8 mouse cellular contexts compared by ENCODE assay signal in the genomic region with DNA sequence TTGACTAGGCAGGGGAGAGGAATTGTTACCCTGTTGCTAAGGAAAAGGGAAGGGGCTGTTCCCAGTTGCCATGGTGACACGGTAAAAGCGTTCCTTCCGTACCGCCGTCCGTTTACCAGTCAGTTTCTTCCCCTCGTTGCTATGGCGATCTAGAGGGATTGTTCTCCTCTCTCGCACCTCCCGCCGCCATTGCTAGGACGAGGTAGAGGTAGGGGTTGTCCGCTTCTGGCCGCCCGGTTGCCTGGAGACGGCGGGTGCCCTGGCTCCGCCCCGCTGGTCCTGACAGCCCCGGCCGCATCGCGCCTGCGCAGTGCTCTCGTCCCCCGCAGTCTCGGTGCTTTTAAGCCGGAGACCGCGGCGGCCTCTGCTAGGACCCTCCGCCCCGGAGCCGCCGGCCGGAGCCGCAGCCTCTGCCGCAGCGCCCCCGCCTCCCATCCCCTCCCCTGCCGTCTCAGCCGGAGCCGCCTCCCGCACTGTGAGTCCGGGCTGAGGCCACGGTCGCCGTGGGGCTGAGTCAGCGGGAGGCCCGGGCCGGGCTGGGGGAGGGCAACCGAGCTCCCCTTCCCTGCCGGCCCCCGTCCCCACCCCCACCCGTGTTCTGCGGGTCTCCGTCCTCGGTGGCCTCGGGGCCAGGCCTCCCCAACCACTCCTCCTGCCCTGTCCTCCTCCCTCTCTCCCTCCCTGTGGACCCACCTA. TPM values are rescaled to one million over a fixed set of nuclear protein-coding genes. Genes with fewer than 3 reads are reported as not detected.
A peak's percentile ranks its signal among the peaks of the same experiment; 100 is the strongest.
DNase-seq lines count a peak whose midpoint lies in the region; ATAC-seq and TF ChIP-seq lines count a peak whose summit lies in the region.

A gene (plus strand): TSS at position 218 of the 696 bp plus-strand sequence.

- no peak for TF ChIP-seq POLR2A in bone marrow, adult 2 months (IDR thresholded peaks at IDR 0.05; ENCODE audit: borderline replicate concordance, control insufficient read depth, low read depth, low read length)
- TF ChIP-seq POLR2A in embryonic fibroblast, embryonic 13.5 days (IDR thresholded peaks at IDR 0.05; ENCODE audit: low read depth, low read length), result 0 out of 2 replicates have a peak, but pooled peaks have one; percentile 50

- no peak within 1 kb of the TSS for H3K27ac ChIP-seq in bone marrow, adult 2 months (ENCODE audit: control insufficient read depth, insufficient read depth, low read depth, low read length, poor library complexity)
- H3K27ac ChIP-seq in embryonic fibroblast, embryonic 13.5 days (ENCODE audit: insufficient read depth, low read length), result no peak within 1 kb of the TSS
- peak within 1 kb of the TSS; percentile 52 for H3K27ac ChIP-seq in limb, embryonic 13.5 days
- H3K27ac ChIP-seq in midbrain, embryonic 15.5 days, result peak within 1 kb of the TSS; percentile 94

- H3K9ac ChIP-seq in limb, embryonic 13.5 days, result peak within 1 kb of the TSS; percentile 82
- peak within 1 kb of the TSS; percentile 80 for H3K9ac ChIP-seq in midbrain, embryonic 15.5 days

- H3K4me3 ChIP-seq in bone marrow, adult 2 months (replicated peaks; ENCODE audit: control insufficient read depth, low read depth, low read length), result peak within 1 kb of the TSS; percentile 91
- H3K4me3 ChIP-seq in embryonic fibroblast, embryonic 13.5 days (ENCODE audit: insufficient read depth, low read length), result peak within 1 kb of the TSS; percentile 65
- peak within 1 kb of the TSS; percentile 80 for H3K4me3 ChIP-seq in limb, embryonic 13.5 days
- H3K4me3 ChIP-seq in midbrain, embryonic 15.5 days, result peak within 1 kb of the TSS; percentile 71

- ATAC-seq in limb, embryonic 13.5 days (ENCODE audit: low FRiP score, low read depth), result peak; percentile 98
- ATAC-seq in midbrain, embryonic 15.5 days (replicated peaks), result peak; percentile 98

- WGBS in bone marrow, adult 2 months, result under 1% methylated on average over 58 of the region's 59 CpGs
- under 1% methylated on average over 54 of the region's 59 CpGs for WGBS in limb, embryonic 13.5 days
- WGBS in midbrain, embryonic 15.5 days, result under 1% methylated on average over 57 of the region's 59 CpGs

- no peak for TF ChIP-seq CTCF in bone marrow, adult 2 months (IDR thresholded peaks at IDR 0.05; ENCODE audit: control insufficient read depth, insufficient read depth, low read length)
- TF ChIP-seq CTCF in embryonic fibroblast, embryonic 13.5 days (IDR thresholded peaks at IDR 0.05; ENCODE audit: borderline replicate concordance, insufficient read depth, low read length), result no peak

- H3K36me3 ChIP-seq in limb, embryonic 13.5 days, result no peaks in the 10 kb centered on the region
- H3K36me3 ChIP-seq in midbrain, embryonic 15.5 days (replicated peaks), result no peaks in the 10 kb centered on the region

- peak within 1 kb of the TSS; percentile 85 for H3K4me2 ChIP-seq in limb, embryonic 13.5 days (replicated peaks)
- H3K4me2 ChIP-seq in midbrain, embryonic 15.5 days, result peak within 1 kb of the TSS; percentile 75

- DNase-seq in A20 (ENCODE audit: low read depth, low spot score), result peak; percentile 90
- DNase-seq in heart, adult 9 months (ENCODE audit: low spot score in 2 of 2), result peak; percentile 93 to 95
- DNase-seq in kidney, adult 9 months, result peak; percentile 93
- peak; percentile 82 to 90 for DNase-seq in spleen, adult 18-20 months

- no peaks in the 10 kb centered on the region; the same call in 1 of the 2 replicates for H3K4me1 ChIP-seq in bone marrow, adult 2 months (ENCODE audit: control insufficient read depth, insufficient read depth, low read length)
- H3K4me1 ChIP-seq in embryonic fibroblast, embryonic 13.5 days (ENCODE audit: control insufficient read depth, insufficient read depth, low read length), result no peaks in the 10 kb centered on the region; the same call in 1 of the 2 replicates
- H3K4me1 ChIP-seq in limb, embryonic 13.5 days, result peaks cover 27% of the 10 kb centered on the region
- peaks cover 38% of the 10 kb centered on the region for H3K4me1 ChIP-seq in midbrain, embryonic 15.5 days

- H3K9me3 ChIP-seq in limb, embryonic 13.5 days, result no peaks in the 10 kb centered on the region
- H3K9me3 ChIP-seq in midbrain, embryonic 15.5 days, result no peaks in the 10 kb centered on the region

- peaks cover 12% of the 10 kb centered on the region; the same call in 1 of the 2 replicates for H3K27me3 ChIP-seq in limb, embryonic 13.5 days
- no peaks in the 10 kb centered on the region for H3K27me3 ChIP-seq in midbrain, embryonic 15.5 days (replicated peaks)

RNA-seq across cellular contexts. Expression of the gene that starts here (rescaled TPM):
- polyA plus RNA-seq in bone marrow, adult 2 months (2011; ENCODE audit: insufficient read depth, insufficient read length, low replicate concordance, missing spikeins), result 1.3 and 2.4 TPM in 2 replicates
- polyA plus RNA-seq in embryonic fibroblast, embryonic 13.5 days (2011; ENCODE audit: insufficient read length, low read depth, missing spikeins), result 24.3 and 26.8 TPM in 2 replicates
- polyA plus RNA-seq in limb, embryonic 13.5 days (2015; fragmentation: Nextera tagmentation; extraction: Ambion mirVana), result 30.7 and 33.0 TPM in 2 replicates
- 164 and 166 TPM in 2 replicates for polyA plus RNA-seq in midbrain, embryonic 15.5 days (2015; fragmentation: Nextera tagmentation; extraction: Ambion mirVana)

Comparison
In these comparisons a context has a peak if more than half of its experiments do, and no peak if none do; other contexts are left out.
1. H3K27ac ChIP-seq: peak in limb, embryonic 13.5 days (single experiment) and midbrain, embryonic 15.5 days (single experiment); none in bone marrow, adult 2 months (single experiment) and embryonic fibroblast, embryonic 13.5 days (single experiment).
2. Peak in every context shown above with its lines, with median percentiles within 50 percentile points of each other: DNase-seq and H3K4me3 ChIP-seq.